ENCODE assay signal across 14 mouse cellular contexts in the genomic region with DNA sequence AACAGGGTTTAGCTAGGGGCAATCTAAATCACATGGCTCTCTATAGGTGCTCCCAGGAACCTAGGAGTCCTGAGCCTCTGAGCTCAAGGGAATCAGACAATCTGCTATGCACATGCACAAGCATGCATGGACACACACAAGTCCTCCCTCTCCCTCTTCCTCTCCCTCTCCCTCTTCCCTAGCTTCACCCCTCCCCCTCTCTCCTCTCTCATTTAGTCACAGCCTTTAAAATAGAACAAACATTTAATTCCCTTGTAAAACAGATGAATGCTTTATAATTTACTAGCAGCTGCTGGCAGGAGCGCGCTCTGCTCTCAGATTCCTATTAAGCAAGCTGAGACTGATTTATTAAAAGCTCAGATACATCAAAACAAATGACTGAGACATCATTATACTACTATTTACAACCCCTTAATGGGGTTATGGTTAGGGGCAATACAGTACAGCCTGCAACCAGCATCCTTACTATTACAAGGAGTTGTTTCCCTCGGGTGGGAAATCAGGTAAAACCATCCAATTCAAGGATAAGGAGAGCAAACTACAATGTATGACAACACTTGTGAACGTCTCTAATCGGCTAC.
A peak's percentile ranks its signal among the peaks of the same experiment; 100 is the strongest.
DNase-seq lines count a peak whose midpoint lies in the region; ATAC-seq and TF ChIP-seq lines count a peak whose summit lies in the region.
"Had no signal": no experiment of that assay in that cellular context is flagged by ENCODE, and none has a peak within 500 bp of the region (broad histone marks: within the 10 kb centered on the region; RNA-seq: fewer than 3 reads in every experiment).

No protein-coding gene starts in this region.

- no peaks in the 10 kb centered on the region for H3K9me3 ChIP-seq in hindbrain, embryonic 13.5 days
- H3K9me3 ChIP-seq in hindbrain, embryonic 14.5 days (ENCODE audit: control insufficient read depth, low read length), result no peaks in the 10 kb centered on the region

- H3K9ac ChIP-seq in hindbrain, embryonic 13.5 days, result no peak overlapping the region
- H3K9ac ChIP-seq in hindbrain, embryonic 14.5 days, result no peak overlapping the region

- no peak for TF ChIP-seq POLR2A in brain, embryonic 14.5 days (IDR thresholded peaks at IDR 0.05; ENCODE audit: borderline replicate concordance, extremely low read depth, insufficient read depth, insufficient read length, poor library complexity, severe bottlenecking)

- H3K4me3 ChIP-seq in hindbrain, embryonic 13.5 days, result no peak overlapping the region
- H3K4me3 ChIP-seq in hindbrain, embryonic 14.5 days (replicated peaks; ENCODE audit: low read length), result no peak overlapping the region

- DNase-seq in hindbrain, embryonic 14.5 days (ENCODE audit: low spot score), result no peak
- peak; percentile 44 for DNase-seq in layer of hippocampus, adult 9-11 months
- no peak for DNase-seq in layer of hippocampus, postnatal 14 days (ENCODE audit: low spot score in 2 of 2)
- peak; percentile 81 for DNase-seq in brain, embryonic 14.5 days (ENCODE audit: low read depth)
- peak; percentile 41 for DNase-seq in kidney, postnatal 14 days
- DNase-seq: adrenal gland, adult 2 months; cerebellum, adult 9-11 months; gastrocnemius, postnatal 10 days; liver; right cerebral cortex, adult 18-20 months; thymus, postnatal 36 days had no signal

- H3K27ac ChIP-seq in hindbrain, embryonic 13.5 days, result peak overlapping the region; percentile 48; the same call in 1 of the 2 replicates
- no peak overlapping the region for H3K27ac ChIP-seq in hindbrain, embryonic 14.5 days
- H3K27ac ChIP-seq: macrophage had no signal

- no peak overlapping the region for H3K4me2 ChIP-seq in hindbrain, embryonic 13.5 days
- no peak overlapping the region for H3K4me2 ChIP-seq in hindbrain, embryonic 14.5 days (replicated peaks)

- H3K4me1 ChIP-seq in hindbrain, embryonic 13.5 days (replicated peaks), result peaks cover 30% of the 10 kb centered on the region
- peaks cover 18% of the 10 kb centered on the region; the same call in 1 of the 2 replicates for H3K4me1 ChIP-seq in hindbrain, embryonic 14.5 days (replicated peaks; ENCODE audit: control insufficient read depth, insufficient read depth, low read length)

- ATAC-seq in hindbrain, embryonic 13.5 days (ENCODE audit: low FRiP score), result no peak
- no peak for ATAC-seq in hindbrain, embryonic 14.5 days (ENCODE audit: low FRiP score)
- no peak for ATAC-seq in megakaryocyte, adult 5-6 weeks (ENCODE audit: poor library complexity, severe bottlenecking)

- TF ChIP-seq CTCF in brain, embryonic 14.5 days (IDR thresholded peaks at IDR 0.05; ENCODE audit: borderline replicate concordance, extremely low read depth, insufficient read depth, insufficient read length), result no peak

- WGBS in hindbrain, embryonic 13.5 days, result 56% methylated on average over 5 of the region's 5 CpGs
- 52% methylated on average over 5 of the region's 5 CpGs for WGBS in hindbrain, embryonic 14.5 days

- H3K27me3 ChIP-seq in hindbrain, embryonic 13.5 days, result no peaks in the 10 kb centered on the region
- H3K27me3 ChIP-seq in hindbrain, embryonic 14.5 days (ENCODE audit: control insufficient read depth, insufficient read depth, low read length), result no peaks in the 10 kb centered on the region

- no peaks in the 10 kb centered on the region for H3K36me3 ChIP-seq in hindbrain, embryonic 13.5 days
- H3K36me3 ChIP-seq in hindbrain, embryonic 14.5 days (replicated peaks; ENCODE audit: control insufficient read depth, insufficient read depth), result no peaks in the 10 kb centered on the region

Comparison
In these comparisons a context has a peak if more than half of its experiments do, and no peak if none do; other contexts are left out.
1. DNase-seq: peak in layer of hippocampus, adult 9-11 months (single experiment), brain, embryonic 14.5 days (single experiment) and kidney, postnatal 14 days (single experiment); none in hindbrain, embryonic 14.5 days (single experiment) and layer of hippocampus, postnatal 14 days (0 of 2).